Mouse (Mus musculus) kidney, postnatal 0 days (tissue): ENCODE data around the gene Cgas. TPM values are rescaled to one million over a fixed set of nuclear protein-coding genes. Genes with fewer than 3 reads are reported as not detected.
A peak's percentile ranks its signal among the peaks of the same experiment; 100 is the strongest.
"Not testable (repeated sequence)": the region's sequence is repeated elsewhere in the genome, so short reads cannot be mapped to it uniquely, and the experiment has no call there.

Experiments
- ATAC-seq: fragments of 200-750 bp; cut with Nextera tagmentation; replicated peaks from 2 replicates; pipeline ENCODE4 v1.8.0; 2017; ENCODE audit warnings: low read depth, moderate number of reproducible peaks, moderate TSS enrichment, moderate library complexity; ENCODE audit not compliant: low FRiP score
- DNase-seq: peaks from one replicate; pipeline ENCODE4 v3.0.0-alpha.2; 2016; ENCODE audit warnings: low spot score
- H3K27ac ChIP-seq: fragments of 300-500 bp; sonication (generic); 2 replicates; pipeline ENCODE4 v1.5.1; 2014; ENCODE audit warnings: mild to moderate bottlenecking
- H3K27me3 ChIP-seq: fragments of 300-500 bp; sonication (generic); 2 replicates; pipeline ENCODE4 v1.6.1; 2014; ENCODE audit warnings: low read length, mixed read lengths; ENCODE audit not compliant: insufficient read depth
- H3K36me3 ChIP-seq: fragments of 300-500 bp; sonication (generic); 2 replicates; pipeline ENCODE4 v1.6.1; 2014; ENCODE audit warnings: low read length, mixed read lengths; ENCODE audit not compliant: insufficient read depth
- H3K4me1 ChIP-seq: fragments of 300-500 bp; sonication (generic); replicated peaks from 2 replicates; pipeline ENCODE4 v1.6.1; 2014; ENCODE audit warnings: antibody characterized with exemption, low read length, mixed read lengths; ENCODE audit not compliant: insufficient read depth
- H3K4me2 ChIP-seq: fragments of 300-500 bp; sonication (generic); 2 replicates; pipeline ENCODE4 v1.6.1; 2014; ENCODE audit warnings: mild to moderate bottlenecking, low read length, moderate library complexity, mixed read lengths
- H3K4me3 ChIP-seq: fragments of 300-500 bp; sonication (generic); replicated peaks from 2 replicates; pipeline ENCODE4 v1.5.1; 2014; ENCODE audit warnings: low read depth, low read length
- H3K9ac ChIP-seq: fragments of 300-500 bp; sonication (generic); 2 replicates; pipeline ENCODE4 v1.6.1; 2014; ENCODE audit warnings: low read depth, low read length
- H3K9me3 ChIP-seq: fragments of 300-500 bp; sonication (generic); replicated peaks from 2 replicates; pipeline ENCODE4 v1.6.1; 2016; ENCODE audit warnings: low read length, inconsistent platforms, mixed read lengths
- CTCF ChIP-seq: IDR thresholded peaks from 2 replicates; pipeline ENCODE4 v1.5.1; 2016; ENCODE audit warnings: antibody characterized with exemption, low read depth, mild to moderate bottlenecking, moderate library complexity
- WGBS: fragments of 180-500 bp; shearing (Covaris S2); extraction: QIAGEN DNeasy Blood & Tissue Kit; methylation state at CpG from one replicate; pipeline ENCODE4 v1.1.7; 2014; 5-methylcytosine and 5-hydroxymethylcytosine counted together
- polyA plus RNA-seq: library from polyadenylated mRNA; unstranded; fragments of >200 nt; fragmentation: Nextera tagmentation; extraction: Ambion mirVana; gene quantifications from 2 replicates; pipeline ENCODE4 v1.2.1, GENCODE M21; 2015

Gene Cgas
- polyA plus RNA-seq, 1 experiment from 2014 or later, result 1.4 TPM

GRCm38 (mm10) chr9:78482386-78482785 is 39.3 kb upstream of the Cgas start:
- Histone ChIP-seq H3K27ac (peak overlapping the region; percentile 97), H3K9me3 (no peaks in the 10 kb centered on the region), H3K4me3 (peak overlapping the region; percentile 50), H3K36me3 (peaks cover 17% of the 10 kb centered on the region), H3K27me3 (no peaks in the 10 kb centered on the region), H3K4me2 (peak overlapping the region; percentile 56), H3K9ac (peak overlapping the region; percentile 73; the same call in 1 of the 2 replicates), H3K4me1 (peaks cover 8% of the 10 kb centered on the region)
- no peak for ATAC-seq
- 11% methylated on average over 3 of the region's 3 CpGs for WGBS
- no peak for TF ChIP-seq CTCF
- DNase-seq, result no peak

DNA sequence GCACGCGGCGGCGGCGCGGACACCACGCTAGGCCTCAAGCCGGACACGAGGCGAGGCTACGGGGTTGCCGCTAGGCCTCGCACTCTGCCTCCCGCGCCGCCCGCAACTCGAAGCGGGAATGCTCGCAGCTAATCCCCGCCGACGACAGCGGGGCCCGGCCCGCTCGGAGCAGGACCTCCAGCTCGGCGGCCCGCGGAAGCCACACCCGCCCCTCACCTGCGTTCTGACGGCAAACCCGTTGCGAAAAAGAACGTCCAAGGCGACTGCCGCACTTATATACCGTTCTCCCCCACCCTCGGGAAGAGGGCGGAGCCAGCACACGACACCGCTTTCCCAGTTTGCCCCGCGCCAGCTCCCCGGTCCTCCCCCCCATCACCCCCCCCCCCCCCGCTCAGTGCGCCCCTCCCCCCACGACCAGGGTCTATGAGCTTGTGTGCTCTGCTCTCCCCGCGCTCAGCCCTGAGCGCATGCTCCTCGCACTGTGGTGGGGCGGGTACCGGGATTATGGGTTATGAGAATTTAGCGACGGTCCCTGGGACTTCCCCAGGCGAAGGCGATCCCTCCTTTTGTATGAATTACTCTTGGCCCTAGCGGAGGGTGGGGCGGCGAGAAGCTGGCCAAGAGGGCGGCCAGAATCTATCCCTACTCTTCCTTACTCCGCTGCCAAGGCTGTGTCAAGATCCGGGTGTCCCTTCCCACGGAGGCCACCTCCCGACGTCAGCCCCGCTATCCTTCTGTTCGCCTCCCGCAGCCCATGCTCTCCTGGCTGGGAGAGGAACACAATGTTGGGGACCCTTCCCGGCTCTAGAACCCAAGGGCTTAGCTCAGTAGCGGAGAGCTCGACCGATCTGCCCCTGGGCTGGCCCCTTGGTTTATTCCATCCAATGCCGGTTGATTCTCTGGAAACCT is 38.6 kb upstream of the Cgas start:
- ATAC-seq, result peak; percentile 99
- H3K9me3 ChIP-seq, result no peaks in the 10 kb centered on the region
- under 1% methylated on average over 72 of the region's 77 CpGs for WGBS

DNA sequence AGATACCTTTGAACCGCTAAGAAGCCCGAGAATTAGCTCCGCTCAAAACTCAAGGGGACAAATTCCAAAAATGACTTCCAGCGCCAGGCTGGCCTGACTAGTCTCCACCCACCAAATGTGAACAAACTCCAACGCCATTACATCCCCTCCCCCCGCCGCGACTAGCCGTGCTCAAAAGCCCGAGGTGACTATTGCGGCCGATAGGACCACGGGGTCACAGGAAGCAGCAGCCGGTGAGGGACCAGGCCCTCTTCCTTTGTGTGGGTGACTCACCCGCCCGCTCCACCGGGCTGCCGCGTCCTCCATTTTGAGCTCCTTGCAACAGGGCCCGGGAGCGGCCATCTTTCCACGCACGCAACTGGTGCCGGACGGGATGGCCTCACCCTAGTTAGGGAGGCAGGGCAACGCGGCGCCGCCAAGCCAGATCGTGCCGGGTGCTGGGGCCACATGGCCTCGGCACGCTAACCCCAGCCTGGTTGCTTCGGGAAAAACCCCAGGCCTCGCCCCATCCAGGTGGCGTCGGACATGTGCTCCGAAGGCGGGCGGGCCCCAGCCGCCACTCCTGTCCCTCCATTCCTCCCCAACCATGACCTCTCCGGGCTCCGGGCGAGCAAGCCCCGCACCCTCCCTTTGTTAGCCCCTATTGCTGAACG is 37.8 kb upstream of the Cgas start:
- peak; percentile 82 for DNase-seq
- TF ChIP-seq CTCF, result no peak
- H3K4me1 ChIP-seq, result peaks cover 8% of the 10 kb centered on the region
- H3K9me3 ChIP-seq, result no peaks in the 10 kb centered on the region
- peak overlapping the region; percentile 99 for H3K27ac ChIP-seq
- peak overlapping the region; percentile 99 for H3K4me3 ChIP-seq
- ATAC-seq, result peak; percentile 40
- peak overlapping the region; percentile 62 for H3K4me2 ChIP-seq
- peak overlapping the region; percentile 100 for H3K9ac ChIP-seq
- under 1% methylated on average over 45 of the region's 46 CpGs for WGBS
- no peaks in the 10 kb centered on the region for H3K27me3 ChIP-seq
- peaks cover 20% of the 10 kb centered on the region for H3K36me3 ChIP-seq

More for the DNA sequence above, 38.6 kb upstream of the Cgas start:
- Histone ChIP-seq H3K27me3 (no peaks in the 10 kb centered on the region), H3K4me1 (peaks cover 8% of the 10 kb centered on the region), H3K36me3 (peaks cover 20% of the 10 kb centered on the region), H3K4me3 (peak overlapping the region; percentile 99), H3K9ac (peak overlapping the region; percentile 100), H3K4me2 (peak overlapping the region; percentile 62), H3K27ac (peak overlapping the region; percentile 99)
- 0 out of 2 replicates have a peak, but pooled peaks have one; percentile 5 for TF ChIP-seq CTCF
- peak; percentile 100 for DNase-seq

DNA sequence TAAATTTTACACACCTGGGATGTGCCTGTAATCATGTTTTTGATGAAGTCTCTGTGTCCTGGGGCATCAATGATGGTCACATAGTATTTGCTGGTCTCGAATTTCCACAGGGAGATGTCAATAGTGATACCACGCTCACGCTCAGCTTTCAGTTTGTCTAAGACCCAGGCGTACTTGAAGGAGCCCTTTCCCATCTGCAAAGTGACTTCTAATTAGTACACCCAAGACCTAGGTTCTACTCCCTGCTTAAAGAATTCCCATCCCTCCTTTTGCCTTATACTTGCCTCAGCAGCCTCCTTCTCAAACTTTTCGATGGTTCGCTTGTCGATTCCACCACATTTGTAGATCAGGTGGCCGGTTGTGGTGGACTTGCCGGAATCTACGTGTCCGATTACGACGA is 37.2 kb upstream of the Cgas start:
- H3K4me1 ChIP-seq, DNase-seq, H3K9me3 ChIP-seq, ATAC-seq, H3K27me3 ChIP-seq: not testable (repeated sequence)
- Histone ChIP-seq H3K27ac (peak overlapping the region; percentile 99), H3K4me2 (peak overlapping the region; percentile 62), H3K36me3 (peaks cover 20% of the 10 kb centered on the region), H3K4me3 (peak overlapping the region; percentile 99), H3K9ac (peak overlapping the region; percentile 100)
- 3% methylated on average over 13 of the region's 13 CpGs for WGBS

DNA sequence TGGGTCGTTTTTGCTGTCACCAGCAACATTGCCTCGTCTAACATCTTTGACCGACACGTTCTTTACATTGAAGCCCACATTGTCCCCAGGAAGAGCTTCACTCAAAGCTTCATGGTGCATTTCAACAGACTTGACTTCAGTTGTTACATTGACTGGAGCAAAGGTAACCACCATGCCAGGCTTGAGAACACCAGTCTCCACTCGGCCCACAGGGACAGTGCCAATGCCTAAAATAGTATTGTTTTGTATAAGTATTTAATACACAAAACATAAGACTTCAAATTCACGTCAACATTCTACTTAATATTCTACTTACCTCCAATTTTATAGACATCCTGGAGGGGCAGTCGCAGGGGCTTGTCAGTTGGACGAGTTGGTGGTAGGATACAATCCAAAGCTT is 36.3 kb upstream of the Cgas start:
- not testable (repeated sequence) for ATAC-seq, DNase-seq, H3K27me3 ChIP-seq, H3K9ac ChIP-seq, H3K9me3 ChIP-seq, H3K27ac ChIP-seq, H3K4me1 ChIP-seq
- H3K36me3 ChIP-seq, result peaks cover 25% of the 10 kb centered on the region
- WGBS, result 17% methylated on average over 7 of the region's 8 CpGs
- peak overlapping the region; percentile 99 for H3K4me3 ChIP-seq
- peak overlapping the region; percentile 62 for H3K4me2 ChIP-seq

- not testable (repeated sequence) for ATAC-seq, H3K9ac ChIP-seq, H3K4me3 ChIP-seq, H3K4me1 ChIP-seq, DNase-seq, H3K27me3 ChIP-seq, H3K9me3 ChIP-seq, H3K27ac ChIP-seq
- Histone ChIP-seq H3K4me2 (0 out of 2 replicates have a peak overlapping the region, but pooled peaks have one; percentile 15), H3K36me3 (peaks cover 25% of the 10 kb centered on the region)
- 50% methylated on average over 1 of the region's 1 CpGs for WGBS
Observed at GRCm38 (mm10) chr9:78478009-78478605, 35.1 kb upstream of the Cgas start.
